Mouse (Mus musculus) intestine, postnatal 0 days (tissue): ENCODE results near the gene Gtf3c5. TPM values are rescaled to one million over a fixed set of nuclear protein-coding genes. Genes with fewer than 3 reads are reported as not detected.

Experiments used
- ATAC-seq: fragments of 200-750 bp; cut with Nextera tagmentation; 2 replicates; pipeline ENCODE4 v1.8.0; 2017; ENCODE audit warnings: mild to moderate bottlenecking, moderate TSS enrichment, moderate library complexity
- H3K27ac ChIP-seq: fragments of 300-500 bp; sonication (generic); 2 replicates; pipeline ENCODE4 v1.5.1; 2014; ENCODE audit warnings: mild to moderate bottlenecking, low read depth, low read length, moderate library complexity
- H3K27me3 ChIP-seq: fragments of 300-500 bp; sonication (generic); replicated peaks from 2 replicates; pipeline ENCODE4 v1.6.1; 2014; ENCODE audit warnings: low read length, mixed read lengths; ENCODE audit not compliant: control insufficient read depth, insufficient read depth
- H3K36me3 ChIP-seq: fragments of 300-500 bp; sonication (generic); 2 replicates; pipeline ENCODE4 v1.6.1; 2014; ENCODE audit warnings: mild to moderate bottlenecking, moderate library complexity; ENCODE audit not compliant: control insufficient read depth, insufficient read depth
- H3K4me1 ChIP-seq: fragments of 300-500 bp; sonication (generic); replicated peaks from 2 replicates; pipeline ENCODE4 v1.6.1; 2014; ENCODE audit warnings: antibody characterized with exemption, low read length, mixed read lengths; ENCODE audit not compliant: control insufficient read depth, insufficient read depth
- H3K4me2 ChIP-seq: fragments of 300-500 bp; sonication (generic); replicated peaks from 2 replicates; pipeline ENCODE4 v1.6.1; 2014; ENCODE audit warnings: low read depth, mild to moderate bottlenecking, moderate library complexity
- H3K4me3 ChIP-seq: fragments of 300-500 bp; sonication (generic); 2 replicates; pipeline ENCODE4 v1.5.1; 2014; ENCODE audit warnings: low read depth, low read length
- H3K9ac ChIP-seq: fragments of 300-500 bp; sonication (generic); 2 replicates; pipeline ENCODE4 v1.6.1; 2014; ENCODE audit warnings: mild to moderate bottlenecking, low read depth, low read length
- H3K9me3 ChIP-seq: fragments of 300-500 bp; sonication (generic); 2 replicates; pipeline ENCODE4 v1.6.1; 2016; ENCODE audit warnings: mixed run types; ENCODE audit not compliant: control insufficient read depth
- CTCF ChIP-seq: sonication (generic); IDR thresholded peaks from 2 replicates; pipeline ENCODE4 v1.5.1; 2016; ENCODE audit warnings: low read depth, mild to moderate bottlenecking, control low read depth, antibody characterized with exemption, moderate library complexity
- WGBS: fragments of 180-500 bp; shearing (Covaris S2); extraction: QIAGEN DNeasy Blood & Tissue Kit; methylation state at CpG from one replicate; pipeline ENCODE4 v1.1.7; 2014; 5-methylcytosine and 5-hydroxymethylcytosine counted together
- polyA plus RNA-seq: library from polyadenylated mRNA; unstranded; fragments of >200 nt; fragmentation: Nextera tagmentation; extraction: Ambion mirVana; gene quantifications from 2 replicates; pipeline ENCODE4 v1.2.1, GENCODE M21; 2015

Gene Gtf3c5
- polyA plus RNA-seq, 1 experiment from 2014 or later: 8.4 TPM

DNA sequence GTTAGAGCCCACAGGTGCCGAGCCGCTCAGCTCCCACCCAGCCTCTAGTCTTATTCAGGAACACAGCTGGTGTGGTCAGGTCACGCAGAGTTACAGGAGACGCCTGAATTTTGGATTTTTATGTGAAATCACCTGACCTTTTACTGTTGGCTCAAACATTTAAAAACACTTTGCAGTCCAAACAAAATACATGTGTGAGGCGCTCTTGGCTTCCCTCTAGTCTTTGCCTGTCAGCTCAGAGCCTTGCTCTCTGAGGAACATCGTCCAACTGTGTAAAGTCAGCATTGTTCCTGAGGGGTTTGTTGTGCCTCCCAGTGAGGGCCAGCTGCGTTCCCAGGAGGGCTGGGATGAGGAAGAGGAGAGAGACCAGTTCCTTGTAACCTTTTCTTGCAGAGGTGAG lies 53.2 kb downstream of the Gtf3c5 start:
- 68% methylated on average over 7 of the region's 7 CpGs for WGBS
- ATAC-seq: no peak
- Histone ChIP-seq H3K27ac (no peak overlapping the region), H3K4me1 (peaks cover 17% of the 10 kb centered on the region), H3K9ac (no peak overlapping the region), H3K9me3 (no peaks in the 10 kb centered on the region), H3K36me3 (no peaks in the 10 kb centered on the region), H3K4me3 (no peak overlapping the region), H3K4me2 (no peak overlapping the region), H3K27me3 (no peaks in the 10 kb centered on the region)
- TF ChIP-seq CTCF: no peak

DNA sequence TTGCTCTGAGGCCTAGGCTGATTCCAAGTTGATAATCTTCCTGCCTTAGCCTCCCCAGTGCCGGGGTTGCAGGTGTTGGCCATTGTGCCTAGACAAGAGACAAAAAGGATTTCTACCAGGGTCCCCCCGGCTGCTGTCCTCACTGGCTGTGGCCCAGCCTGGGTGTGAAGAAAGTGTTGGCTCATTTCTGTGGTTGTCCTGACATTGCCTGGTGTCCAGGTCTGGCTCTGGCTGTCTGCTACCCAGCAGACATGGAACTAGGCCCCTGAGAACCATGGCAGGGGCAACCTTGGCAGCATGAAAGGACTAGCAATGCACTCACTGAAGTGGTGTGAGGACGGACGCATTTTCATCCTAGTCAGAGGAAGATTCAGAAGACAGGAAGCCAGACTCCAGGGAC lies 53.7 kb downstream of the Gtf3c5 start:
- no peak overlapping the region for H3K4me3 ChIP-seq
- peaks cover 17% of the 10 kb centered on the region for H3K4me1 ChIP-seq
- H3K36me3 ChIP-seq: no peaks in the 10 kb centered on the region
- H3K9ac ChIP-seq: no peak overlapping the region
- H3K4me2 ChIP-seq: no peak overlapping the region
- no peak for TF ChIP-seq CTCF
- no peaks in the 10 kb centered on the region for H3K9me3 ChIP-seq
- no peak for ATAC-seq
- H3K27ac ChIP-seq: no peak overlapping the region
- WGBS: 65% methylated on average over 4 of the region's 4 CpGs
- H3K27me3 ChIP-seq: no peaks in the 10 kb centered on the region

DNA sequence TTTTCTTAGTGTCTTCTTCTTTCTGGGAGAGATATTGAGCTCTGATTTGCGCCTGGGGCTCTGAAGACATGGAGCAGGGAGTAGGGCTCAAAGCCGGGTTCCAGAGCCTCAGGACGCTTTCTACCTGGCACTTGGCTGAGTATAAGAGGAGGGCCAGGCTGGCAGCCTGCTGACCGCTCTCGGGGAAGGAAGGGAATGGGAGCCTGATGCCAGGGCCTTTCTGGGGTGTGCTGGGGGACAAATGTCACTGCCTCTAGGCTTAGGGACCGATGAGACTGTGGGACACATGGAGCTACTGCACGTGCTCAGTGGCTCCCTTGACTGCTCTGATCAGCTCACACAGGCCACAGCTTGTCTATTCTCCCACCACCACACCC lies 55.2 kb downstream of the Gtf3c5 start:
- no peak overlapping the region for H3K9ac ChIP-seq
- H3K27ac ChIP-seq: no peak overlapping the region
- H3K4me3 ChIP-seq: no peak overlapping the region
- no peaks in the 10 kb centered on the region for H3K27me3 ChIP-seq
- no peak overlapping the region for H3K4me2 ChIP-seq
- 88% methylated on average over 7 of the region's 7 CpGs for WGBS
- H3K9me3 ChIP-seq: no peaks in the 10 kb centered on the region
- no peaks in the 10 kb centered on the region for H3K36me3 ChIP-seq
- no peak for ATAC-seq
- no peak for TF ChIP-seq CTCF
- H3K4me1 ChIP-seq: peaks cover 16% of the 10 kb centered on the region

DNA sequence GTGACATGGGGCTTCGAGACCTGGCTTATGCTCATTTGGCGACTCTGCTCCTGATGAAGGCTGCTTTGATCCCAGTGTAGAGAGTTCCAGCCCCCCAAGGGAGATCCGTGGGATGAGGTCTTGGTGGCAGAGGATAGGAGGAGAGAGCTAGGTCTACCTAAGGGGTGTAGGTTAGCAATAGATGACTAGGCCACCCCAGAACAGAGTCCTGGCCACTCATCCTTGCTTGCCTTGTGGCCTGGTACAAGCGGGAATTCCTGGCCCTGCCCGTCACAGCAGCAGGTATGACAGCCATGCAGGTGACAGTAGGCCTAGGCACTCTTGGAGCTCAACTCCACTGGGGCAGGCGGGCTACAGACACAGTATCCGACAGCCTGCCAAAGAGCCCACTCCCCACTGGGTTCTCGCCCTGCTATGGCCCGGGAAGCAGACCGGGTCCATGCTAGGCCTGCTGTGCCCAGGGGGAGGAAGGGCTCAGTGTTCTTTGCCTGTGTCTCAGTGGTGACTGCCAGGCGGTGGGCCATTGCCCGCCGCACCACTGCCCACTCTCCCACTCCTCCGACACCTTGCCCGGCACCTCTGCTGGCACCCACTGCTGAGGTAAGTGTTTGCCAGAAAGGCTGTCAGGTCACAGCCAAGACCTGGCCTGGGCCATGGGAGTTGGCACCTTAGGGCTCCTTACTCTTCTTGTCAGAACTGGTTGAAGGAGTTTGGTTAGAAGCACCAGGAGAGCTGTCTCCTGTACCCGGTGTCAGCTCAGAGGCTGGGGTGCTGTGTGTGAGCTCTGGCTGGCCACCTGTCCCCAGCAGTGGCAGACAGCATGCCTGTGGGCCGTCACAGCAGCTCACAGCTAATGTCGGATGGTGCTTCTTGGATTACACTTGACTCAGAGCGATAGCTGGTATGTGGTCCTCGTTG lies 55.9 kb downstream of the Gtf3c5 start:
- H3K27ac ChIP-seq: no peak overlapping the region

DNA sequence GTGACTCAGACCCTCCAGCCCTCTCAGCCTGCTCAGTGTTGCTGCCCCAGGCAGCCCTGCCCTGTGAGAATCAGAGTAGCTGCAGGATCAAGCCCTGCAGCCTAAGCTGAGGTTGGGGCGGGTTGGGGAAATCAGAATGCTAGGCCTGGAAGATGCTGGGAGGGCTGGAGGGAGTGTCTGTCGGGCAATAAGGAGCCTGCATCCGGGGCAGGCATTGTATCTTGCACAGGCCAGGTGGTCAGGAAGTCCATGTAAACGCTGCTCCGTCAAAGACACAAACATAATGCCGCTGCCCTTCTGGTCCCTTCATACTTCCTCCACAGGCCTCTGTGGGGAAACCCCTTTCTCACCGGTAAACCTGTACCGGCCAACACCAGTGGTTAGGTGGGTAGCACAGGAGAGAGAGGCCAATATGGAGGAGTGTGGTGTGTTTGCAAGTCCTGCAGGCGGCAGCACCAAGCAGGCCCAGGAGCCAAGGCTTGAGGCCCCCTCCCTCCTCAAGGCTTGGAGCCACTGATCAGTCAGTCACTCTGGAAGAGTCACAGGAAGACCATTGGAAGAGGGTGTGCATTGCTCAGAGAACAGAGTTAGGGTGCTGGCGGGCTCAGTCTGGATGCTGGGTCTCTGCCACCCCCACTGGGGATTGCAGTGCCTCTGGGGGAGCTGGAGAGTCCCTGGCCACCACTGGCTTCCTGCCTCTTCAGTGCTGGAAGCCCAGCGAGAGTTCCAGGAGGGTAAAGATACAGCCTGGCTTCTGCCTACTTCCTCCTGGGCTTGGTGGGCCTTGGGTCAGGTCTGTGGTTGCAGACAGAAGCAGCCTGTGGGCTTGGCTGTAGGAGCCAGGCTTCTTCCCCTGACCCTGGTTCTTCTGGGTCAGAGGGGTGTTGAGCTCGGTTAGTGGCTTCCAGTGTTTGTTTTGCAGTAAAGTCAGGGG lies 57.3 kb downstream of the Gtf3c5 start:
- H3K27me3 ChIP-seq: no peaks in the 10 kb centered on the region
- H3K4me3 ChIP-seq: no peak overlapping the region
- TF ChIP-seq CTCF: peak; percentile 72
- WGBS: 16% methylated on average over 12 of the region's 12 CpGs
- peaks cover 13% of the 10 kb centered on the region for H3K4me1 ChIP-seq
- H3K27ac ChIP-seq: peak overlapping the region; percentile 82
- H3K9ac ChIP-seq: no peak overlapping the region
- 0 out of 2 replicates have a peak, but pooled peaks cover 9% of the 10 kb centered on the region for H3K36me3 ChIP-seq
- peak; percentile 50 for ATAC-seq
- no peaks in the 10 kb centered on the region for H3K9me3 ChIP-seq
- H3K4me2 ChIP-seq: peak overlapping the region; percentile 46

More for the DNA sequence above, 55.9 kb downstream of the Gtf3c5 start:
- no peaks in the 10 kb centered on the region for H3K27me3 ChIP-seq
- 0 out of 2 replicates have a peak, but pooled peaks cover 2% of the 10 kb centered on the region for H3K36me3 ChIP-seq
- H3K4me3 ChIP-seq: no peak overlapping the region
- no peak for TF ChIP-seq CTCF
- no peak overlapping the region for H3K4me2 ChIP-seq
- ATAC-seq: no peak
- WGBS: 95% methylated on average over 20 of the region's 20 CpGs
- H3K4me1 ChIP-seq: peaks cover 15% of the 10 kb centered on the region
- H3K9ac ChIP-seq: no peak overlapping the region
- no peaks in the 10 kb centered on the region for H3K9me3 ChIP-seq
